Mouse (Mus musculus) skeletal muscle tissue, adult 2 months (tissue): Measurements from ENCODE around the gene Pigu.

Source experiments
- DNase-seq: peaks from one replicate; pipeline ENCODE4 v3.0.0-alpha.2; 2012; ENCODE audit warnings: low read depth, low spot score

Gene Pigu

DNA sequence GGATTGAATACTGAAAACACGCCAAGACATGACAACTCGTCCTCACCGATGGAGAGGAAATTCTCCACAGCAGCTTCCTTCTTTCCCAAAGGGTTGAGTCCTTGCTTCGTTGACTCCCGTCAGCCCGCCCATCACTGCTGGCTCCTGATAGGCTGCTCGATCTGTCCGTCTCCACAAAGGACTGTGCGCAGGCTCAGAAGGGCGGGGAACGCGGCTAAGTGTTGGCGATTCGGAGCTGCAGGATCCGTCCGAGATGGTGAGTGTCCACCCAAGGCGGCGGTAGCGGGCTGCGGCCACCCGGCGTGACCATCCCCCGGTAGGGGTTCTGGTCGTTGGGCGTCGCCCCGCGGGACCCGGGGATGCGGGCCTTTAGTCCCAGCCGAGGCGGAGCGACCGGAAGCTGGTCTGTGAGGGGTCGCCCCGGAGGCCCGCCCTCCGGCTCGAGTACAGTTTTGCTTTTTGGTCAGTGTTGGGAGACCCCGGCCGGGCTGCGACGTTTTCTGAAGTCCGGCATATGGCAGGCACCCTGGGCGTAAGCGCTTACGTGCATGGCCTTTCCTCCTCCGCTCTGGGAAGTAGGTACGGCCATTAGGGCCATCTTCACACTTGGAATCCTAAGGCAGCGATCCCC is 120.8 kb downstream of the Pigu start, which contains the start of gene Dynlrb1:
Gene Dynlrb1, plus strand, starts transcription at position 172 of the 631 bp plus-strand sequence.
- DNase-seq = peak; percentile 96

DNA sequence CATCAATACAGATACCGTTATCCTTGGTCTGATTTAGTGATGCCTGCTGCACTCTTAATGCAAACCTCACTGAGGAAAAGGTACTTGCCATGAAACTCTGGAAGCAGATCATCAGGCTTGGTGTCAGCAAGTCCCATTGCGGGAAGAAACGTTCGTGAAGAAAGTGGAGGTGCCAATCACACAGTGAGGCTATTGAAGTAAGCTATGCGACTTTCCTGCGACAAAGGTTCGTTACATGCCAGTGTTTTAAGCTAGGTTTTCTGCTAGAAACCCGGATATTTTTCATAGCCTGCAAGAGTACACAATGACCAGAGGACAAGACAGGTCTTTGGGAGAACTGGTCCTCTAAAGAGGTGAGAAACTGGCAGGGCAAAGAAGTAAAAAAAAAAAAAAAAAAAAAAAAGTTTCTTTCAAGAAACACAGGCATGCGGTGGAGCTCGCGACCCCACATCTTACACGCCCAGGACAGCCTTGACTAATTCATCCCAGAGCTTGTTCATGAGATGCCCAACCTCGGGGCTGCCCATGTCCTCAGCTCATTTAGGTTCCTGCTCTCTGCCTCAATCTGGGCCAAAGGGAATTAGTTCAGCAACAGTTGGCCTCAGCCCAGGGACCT is 121.4 kb downstream of the Pigu start:
- no peak for DNase-seq
